In genomic region chr7:117381188-117381981, GRCm38 (mm10) we compare ENCODE assay signal across 7 mouse cellular contexts. TPM values are rescaled to one million over a fixed set of nuclear protein-coding genes. Genes with fewer than 3 reads are reported as not detected.
A peak's percentile ranks its signal among the peaks of the same experiment; 100 is the strongest.
DNase-seq lines count a peak whose midpoint lies in the region; ATAC-seq and TF ChIP-seq lines count a peak whose summit lies in the region.

No protein-coding gene starts in this region.

- H3K4me1 ChIP-seq in ES-Bruce4 (ENCODE audit: control insufficient read depth, insufficient read depth, low read length) = no peaks in the 10 kb centered on the region
- peaks cover 27% of the 10 kb centered on the region for H3K4me1 ChIP-seq in heart, embryonic 12.5 days (replicated peaks)
- H3K4me1 ChIP-seq in limb, embryonic 10.5 days = peaks cover 24% of the 10 kb centered on the region
- H3K4me1 ChIP-seq in midbrain, embryonic 11.5 days (ENCODE audit: control insufficient read depth, insufficient read depth, low read length) = peaks cover 17% of the 10 kb centered on the region
- peaks cover 8% of the 10 kb centered on the region; the same call in 1 of the 2 replicates for H3K4me1 ChIP-seq in stomach, embryonic 14.5 days (ENCODE audit: control insufficient read depth, insufficient read depth, low read length)

- H3K9me3 ChIP-seq in ES-Bruce4 (replicated peaks; ENCODE audit: control insufficient read depth, insufficient read depth, low read length, poor library complexity, severe bottlenecking) = no peaks in the 10 kb centered on the region
- H3K9me3 ChIP-seq in heart, embryonic 12.5 days (replicated peaks) = no peaks in the 10 kb centered on the region
- H3K9me3 ChIP-seq in limb, embryonic 10.5 days (replicated peaks) = no peaks in the 10 kb centered on the region
- no peaks in the 10 kb centered on the region for H3K9me3 ChIP-seq in midbrain, embryonic 11.5 days (ENCODE audit: control insufficient read depth, low read length)
- no peaks in the 10 kb centered on the region for H3K9me3 ChIP-seq in stomach, embryonic 14.5 days (ENCODE audit: control insufficient read depth, low read depth, low read length)

- no peak for TF ChIP-seq CTCF in ES-Bruce4 (IDR thresholded peaks at IDR 0.05; ENCODE audit: low read depth, low read length)

- no peak overlapping the region for H3K27ac ChIP-seq in ES-Bruce4 (ENCODE audit: insufficient read depth, low read length)
- H3K27ac ChIP-seq in heart, embryonic 12.5 days (ENCODE audit: poor library complexity, severe bottlenecking) = peak overlapping the region; percentile 75
- peak overlapping the region; percentile 94 for H3K27ac ChIP-seq in limb, embryonic 10.5 days
- H3K27ac ChIP-seq in midbrain, embryonic 11.5 days (ENCODE audit: low read depth, low read length) = peak overlapping the region; percentile 65
- peak overlapping the region; percentile 69 for H3K27ac ChIP-seq in stomach, embryonic 14.5 days (ENCODE audit: low read length)

- H3K4me2 ChIP-seq in heart, embryonic 12.5 days = peak overlapping the region; percentile 84
- H3K4me2 ChIP-seq in midbrain, embryonic 11.5 days = peak overlapping the region; percentile 66
- H3K4me2 ChIP-seq in stomach, embryonic 14.5 days (replicated peaks; ENCODE audit: low read depth, low read length) = peak overlapping the region; percentile 75

- H3K36me3 ChIP-seq in ES-Bruce4 (ENCODE audit: control insufficient read depth, insufficient read depth, low read length, poor library complexity, severe bottlenecking) = no peaks in the 10 kb centered on the region
- H3K36me3 ChIP-seq in heart, embryonic 12.5 days = no peaks in the 10 kb centered on the region
- no peaks in the 10 kb centered on the region for H3K36me3 ChIP-seq in limb, embryonic 10.5 days
- no peaks in the 10 kb centered on the region for H3K36me3 ChIP-seq in midbrain, embryonic 11.5 days (ENCODE audit: control insufficient read depth, insufficient read depth, low read length)
- no peaks in the 10 kb centered on the region for H3K36me3 ChIP-seq in stomach, embryonic 14.5 days (ENCODE audit: control insufficient read depth, insufficient read depth, low read length)

- WGBS in heart, embryonic 12.5 days = under 1% methylated on average over 64 of the region's 64 CpGs
- WGBS in limb, embryonic 10.5 days = under 1% methylated on average over 60 of the region's 64 CpGs
- under 1% methylated on average over 58 of the region's 64 CpGs for WGBS in midbrain, embryonic 11.5 days
- WGBS in stomach, embryonic 14.5 days = under 1% methylated on average over 60 of the region's 64 CpGs

- no peaks in the 10 kb centered on the region for H3K27me3 ChIP-seq in ES-Bruce4 (ENCODE audit: control insufficient read depth, insufficient read depth, low read length, poor library complexity, severe bottlenecking)
- H3K27me3 ChIP-seq in heart, embryonic 12.5 days (replicated peaks) = 0 out of 2 replicates have a peak, but pooled peaks cover 3% of the 10 kb centered on the region
- H3K27me3 ChIP-seq in limb, embryonic 10.5 days (ENCODE audit: low read depth, poor library complexity, severe bottlenecking) = peaks cover 28% of the 10 kb centered on the region
- H3K27me3 ChIP-seq in midbrain, embryonic 11.5 days (ENCODE audit: control insufficient read depth, insufficient read depth, low read length) = 0 out of 2 replicates have a peak, but pooled peaks cover 7% of the 10 kb centered on the region
- H3K27me3 ChIP-seq in stomach, embryonic 14.5 days (ENCODE audit: control insufficient read depth, insufficient read depth, low read length) = no peaks in the 10 kb centered on the region

- peak; percentile 58 to 63 for DNase-seq in B cell, adult 2 months
- DNase-seq in embryo, embryonic 10.5 days (ENCODE audit: low spot score) = peak; percentile 74
- peak; percentile 76 for DNase-seq in limb, embryonic 10.5 days (ENCODE audit: low spot score)
- DNase-seq in midbrain, embryonic 11.5 days (ENCODE audit: low spot score, missing footprints) = peak; percentile 96

- peak; percentile 60 for ATAC-seq in heart, embryonic 12.5 days (ENCODE audit: insufficient number of reproducible peaks, low FRiP score)
- ATAC-seq in midbrain, embryonic 11.5 days (ENCODE audit: low FRiP score) = peak; percentile 81
- peak; percentile 57 for ATAC-seq in stomach, embryonic 14.5 days (ENCODE audit: insufficient number of reproducible peaks, insufficient read depth, low FRiP score, low read depth)

- peak overlapping the region; percentile 66 for H3K4me3 ChIP-seq in ES-Bruce4 (ENCODE audit: low read depth, low read length)
- peak overlapping the region; percentile 76 for H3K4me3 ChIP-seq in heart, embryonic 12.5 days
- H3K4me3 ChIP-seq in limb, embryonic 10.5 days = peak overlapping the region; percentile 75
- peak overlapping the region; percentile 79 for H3K4me3 ChIP-seq in midbrain, embryonic 11.5 days (ENCODE audit: low read depth, low read length)
- peak overlapping the region; percentile 83 for H3K4me3 ChIP-seq in stomach, embryonic 14.5 days (ENCODE audit: low read depth, low read length)

- no peak for TF ChIP-seq EP300 in ES-Bruce4 (IDR thresholded peaks at IDR 0.05; ENCODE audit: insufficient read depth, low read depth, low read length)

- H3K9ac ChIP-seq in ES-Bruce4 (ENCODE audit: low read depth, poor library complexity, severe bottlenecking) = peak overlapping the region; percentile 86
- peak overlapping the region; percentile 85 for H3K9ac ChIP-seq in heart, embryonic 12.5 days
- peak overlapping the region; percentile 73 for H3K9ac ChIP-seq in midbrain, embryonic 11.5 days (ENCODE audit: low read length)
- peak overlapping the region; percentile 62 for H3K9ac ChIP-seq in stomach, embryonic 14.5 days (replicated peaks; ENCODE audit: low read depth, low read length)

- no peak for TF ChIP-seq POLR2A in ES-Bruce4 (IDR thresholded peaks at IDR 0.05; ENCODE audit: insufficient read depth, low read length)

RNA-seq across cellular contexts. Expression of gene Xylt1, which starts 0.6 kb away (rescaled TPM):
- polyA plus RNA-seq in ES-Bruce4 (2011; ENCODE audit: insufficient read depth, insufficient read length, low read depth, missing spikeins) = 1.0 and 1.2 TPM in 2 replicates
- 1.4 and 1.5 TPM in 2 replicates for polyA plus RNA-seq in heart, embryonic 12.5 days (2016; fragmentation: Nextera tagmentation; extraction: Ambion mirVana)
- 0.91 and 0.95 TPM in 2 replicates for polyA plus RNA-seq in limb, embryonic 10.5 days (2016; fragmentation: Nextera tagmentation; extraction: Ambion mirVana)
- polyA plus RNA-seq in midbrain, embryonic 11.5 days (2014; fragmentation: Nextera tagmentation; extraction: Ambion mirVana) = 0.83 and 1.1 TPM in 2 replicates
- polyA plus RNA-seq in stomach, embryonic 14.5 days (2014; fragmentation: Nextera tagmentation; extraction: Ambion mirVana) = 1.7 and 2.7 TPM in 2 replicates
